Comparison of ENCODE assay signal across 8 mouse cellular contexts in the genomic region with DNA sequence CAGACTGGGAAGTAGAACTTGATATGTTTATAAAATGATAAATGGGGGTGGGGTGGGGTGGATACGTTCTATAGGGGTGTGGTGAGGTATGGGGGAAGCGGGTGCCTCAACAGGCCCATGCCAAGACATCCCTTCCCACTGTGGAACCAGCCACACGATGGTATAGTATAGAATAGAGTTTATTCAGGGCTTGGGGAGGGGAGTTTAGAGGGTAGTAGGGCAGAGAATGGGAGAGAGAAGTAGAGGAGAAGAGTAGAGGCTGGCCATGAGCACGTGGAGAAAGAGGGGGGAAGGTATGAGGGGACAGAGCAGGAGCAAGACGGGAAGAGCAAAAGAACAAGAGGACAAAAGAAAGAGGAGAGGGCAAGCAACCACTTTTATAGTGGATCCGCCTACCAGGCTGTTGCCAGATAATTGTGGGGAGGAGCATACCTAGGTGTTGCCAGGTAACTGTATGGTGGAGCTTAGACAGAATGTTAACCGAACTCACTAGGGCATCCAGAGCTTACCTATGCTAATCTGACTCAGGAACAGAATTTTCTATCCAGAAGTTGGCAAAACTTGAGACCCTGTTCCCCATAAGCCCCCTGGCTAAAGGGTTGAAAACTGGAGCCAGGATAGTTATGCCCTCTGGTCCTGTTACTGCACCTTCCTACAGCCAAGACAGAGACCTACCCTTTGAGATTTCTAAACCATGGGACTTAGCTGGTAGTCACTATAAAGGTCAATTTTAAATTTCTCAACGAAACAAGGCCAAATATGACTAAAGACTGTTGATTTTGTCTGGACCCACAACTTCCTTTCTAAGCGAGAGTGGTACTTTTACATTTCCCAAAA. TPM values are rescaled to one million over a fixed set of nuclear protein-coding genes. Genes with fewer than 3 reads are reported as not detected.
A peak's percentile ranks its signal among the peaks of the same experiment; 100 is the strongest.
DNase-seq lines count a peak whose midpoint lies in the region; ATAC-seq and TF ChIP-seq lines count a peak whose summit lies in the region.

No protein-coding gene starts in this region.

- H3K4me1 ChIP-seq in embryonic facial prominence, embryonic 14.5 days (ENCODE audit: control insufficient read depth, insufficient read depth, low read length): peaks cover 4% of the 10 kb centered on the region; the same call in 1 of the 2 replicates
- H3K4me1 ChIP-seq in intestine, embryonic 16.5 days (ENCODE audit: control insufficient read depth, insufficient read depth, low read length): peaks cover 5% of the 10 kb centered on the region
- H3K4me1 ChIP-seq in neural tube, embryonic 13.5 days (replicated peaks): peaks cover 30% of the 10 kb centered on the region

- WGBS in embryonic facial prominence, embryonic 14.5 days: 58% methylated on average over 9 of the region's 9 CpGs
- 64% methylated on average over 9 of the region's 9 CpGs for WGBS in intestine, embryonic 16.5 days
- WGBS in neural tube, embryonic 13.5 days: 58% methylated on average over 9 of the region's 9 CpGs

- H3K27me3 ChIP-seq in embryonic facial prominence, embryonic 14.5 days (replicated peaks; ENCODE audit: control insufficient read depth, insufficient read depth, low read length): no peaks in the 10 kb centered on the region
- H3K27me3 ChIP-seq in intestine, embryonic 16.5 days (replicated peaks; ENCODE audit: control insufficient read depth, insufficient read depth, low read length): no peaks in the 10 kb centered on the region
- H3K27me3 ChIP-seq in neural tube, embryonic 13.5 days: no peaks in the 10 kb centered on the region

- peak; percentile 45; the same call in 1 of the 2 replicates for ATAC-seq in embryonic facial prominence, embryonic 14.5 days (ENCODE audit: low read depth)
- peak; percentile 70 for ATAC-seq in intestine, embryonic 16.5 days
- ATAC-seq in neural tube, embryonic 13.5 days (ENCODE audit: low read depth): peak; percentile 68

- peak overlapping the region; percentile 48; the same call in 1 of the 2 replicates for H3K9ac ChIP-seq in embryonic facial prominence, embryonic 14.5 days (ENCODE audit: low read depth, low read length)
- H3K9ac ChIP-seq in intestine, embryonic 16.5 days (ENCODE audit: low read depth, low read length): peak overlapping the region; percentile 48; the same call in 1 of the 2 replicates
- H3K9ac ChIP-seq in neural tube, embryonic 13.5 days: no peak overlapping the region

- no peaks in the 10 kb centered on the region for H3K9me3 ChIP-seq in embryonic facial prominence, embryonic 14.5 days (ENCODE audit: control insufficient read depth, low read length)
- H3K9me3 ChIP-seq in intestine, embryonic 16.5 days (ENCODE audit: control insufficient read depth, low read length): no peaks in the 10 kb centered on the region
- no peaks in the 10 kb centered on the region for H3K9me3 ChIP-seq in neural tube, embryonic 13.5 days

- H3K4me3 ChIP-seq in layer of hippocampus, adult 2 months: peak overlapping the region; percentile 65
- peak overlapping the region; percentile 57 for H3K4me3 ChIP-seq in embryonic facial prominence, embryonic 14.5 days (ENCODE audit: low read depth, low read length)
- peak overlapping the region; percentile 60 for H3K4me3 ChIP-seq in intestine, embryonic 16.5 days (ENCODE audit: low read length)
- H3K4me3 ChIP-seq in neural tube, embryonic 13.5 days: peak overlapping the region; percentile 46

- H3K36me3 ChIP-seq in embryonic facial prominence, embryonic 14.5 days (ENCODE audit: control insufficient read depth, insufficient read depth, low read length): 0 out of 2 replicates have a peak, but pooled peaks cover 5% of the 10 kb centered on the region
- H3K36me3 ChIP-seq in intestine, embryonic 16.5 days (ENCODE audit: control insufficient read depth, insufficient read depth, low read length): no peaks in the 10 kb centered on the region
- 0 out of 2 replicates have a peak, but pooled peaks cover 5% of the 10 kb centered on the region for H3K36me3 ChIP-seq in neural tube, embryonic 13.5 days

- H3K4me2 ChIP-seq in embryonic facial prominence, embryonic 14.5 days (ENCODE audit: low read depth, low read length): peak overlapping the region; percentile 70
- peak overlapping the region; percentile 53 for H3K4me2 ChIP-seq in intestine, embryonic 16.5 days (ENCODE audit: low read depth, low read length)
- peak overlapping the region; percentile 64 for H3K4me2 ChIP-seq in neural tube, embryonic 13.5 days

- H3K27ac ChIP-seq in layer of hippocampus, adult 2 months: peak overlapping the region; percentile 81
- no peak overlapping the region for H3K27ac ChIP-seq in embryonic facial prominence, embryonic 14.5 days (replicated peaks; ENCODE audit: low read depth, low read length)
- no peak overlapping the region for H3K27ac ChIP-seq in intestine, embryonic 16.5 days (ENCODE audit: low read length)
- H3K27ac ChIP-seq in neural tube, embryonic 13.5 days (replicated peaks): no peak overlapping the region

- intact Hi-C loops in left cerebral cortex, postnatal 25 days (cut with DNase I): loop anchor here (1.0 to 10.0 kb wide), 3 partner anchors 16 to 172 kb away; a partner anchor contains a TSS

- TF ChIP-seq CTCF in layer of hippocampus, adult 2 months (conservative IDR thresholded peaks at IDR 0.05): no peak

- DNase-seq in layer of hippocampus, adult 2 months (ENCODE audit: low spot score in 2 of 2): no peak
- no peak for DNase-seq in layer of hippocampus, postnatal 14 days (ENCODE audit: low spot score in 2 of 2)
- no peak for DNase-seq in embryonic facial prominence, embryonic 14.5 days (ENCODE audit: low spot score)
- no peak for DNase-seq in ovary, postnatal 36 days (ENCODE audit: low spot score)
- no peak for DNase-seq in left cerebral cortex, postnatal 25 days (ENCODE audit: low spot score in 2 of 2)
- no peak for DNase-seq in embryo, embryonic 10.5 days (ENCODE audit: low spot score)

RNA-seq across cellular contexts. Expression of a gene that starts 0.6 kb away (rescaled TPM):
- 1 to 10 TPM; 8.0 to 8.6 TPM for total RNA-seq in layer of hippocampus, adult 2 months (2021)
- 1 to 10 TPM; 6.5 to 6.9 TPM for total RNA-seq in layer of hippocampus, postnatal 14 days (2021)
- 4.3 and 5.6 TPM in 2 replicates for polyA plus RNA-seq in embryonic facial prominence, embryonic 14.5 days (2014; fragmentation: Nextera tagmentation; extraction: Ambion mirVana)
- 2.4 and 2.9 TPM in 2 replicates for polyA plus RNA-seq in intestine, embryonic 16.5 days (2015; fragmentation: Nextera tagmentation; extraction: Ambion mirVana)
- polyA plus RNA-seq in neural tube, embryonic 13.5 days (2015; fragmentation: Nextera tagmentation; extraction: Ambion mirVana): 4.9 and 5.5 TPM in 2 replicates
- 1 to 10 TPM; 8.4 to 8.8 TPM for total RNA-seq in left cerebral cortex, postnatal 25 days (2021)

RNA-seq across cellular contexts. Expression of a gene that starts 16.2 kb away (rescaled TPM):
- 10 to 100 TPM; 14.8 to 15.2 TPM for total RNA-seq in layer of hippocampus, adult 2 months (2021)
- total RNA-seq in layer of hippocampus, postnatal 14 days (2021): 10 to 100 TPM in 1 of 2 experiments, 1 to 10 TPM in 1; 9.7 to 12.5 TPM
- 6.2 and 9.2 TPM in 2 replicates for polyA plus RNA-seq in embryonic facial prominence, embryonic 14.5 days (2014; fragmentation: Nextera tagmentation; extraction: Ambion mirVana)
- 5.4 and 6.8 TPM in 2 replicates for polyA plus RNA-seq in intestine, embryonic 16.5 days (2015; fragmentation: Nextera tagmentation; extraction: Ambion mirVana)
- 6.9 and 7.6 TPM in 2 replicates for polyA plus RNA-seq in neural tube, embryonic 13.5 days (2015; fragmentation: Nextera tagmentation; extraction: Ambion mirVana)
- 10 to 100 TPM; 11.0 to 11.5 TPM for total RNA-seq in left cerebral cortex, postnatal 25 days (2021)

RNA-seq across cellular contexts. Expression of a gene that starts 16.6 kb away (rescaled TPM):
- 1 to 10 TPM; 8.6 TPM for total RNA-seq in layer of hippocampus, adult 2 months (2021)
- total RNA-seq in layer of hippocampus, postnatal 14 days (2021): 1 to 10 TPM; 6.3 to 7.4 TPM
- polyA plus RNA-seq in embryonic facial prominence, embryonic 14.5 days (2014; fragmentation: Nextera tagmentation; extraction: Ambion mirVana): 3.6 and 4.5 TPM in 2 replicates
- 3.7 TPM in 2 replicates for polyA plus RNA-seq in intestine, embryonic 16.5 days (2015; fragmentation: Nextera tagmentation; extraction: Ambion mirVana)
- 4.4 TPM in 2 replicates for polyA plus RNA-seq in neural tube, embryonic 13.5 days (2015; fragmentation: Nextera tagmentation; extraction: Ambion mirVana)
- 10 to 100 TPM in 1 of 2 experiments, 1 to 10 TPM in 1; 7.9 to 10.5 TPM for total RNA-seq in left cerebral cortex, postnatal 25 days (2021)

RNA-seq across cellular contexts. Expression of a gene that starts 42.8 kb away (rescaled TPM):
- 10 to 100 TPM; 11.0 TPM for total RNA-seq in layer of hippocampus, adult 2 months (2021)
- 10 to 100 TPM in 1 of 2 experiments, 1 to 10 TPM in 1; 9.4 to 10.3 TPM for total RNA-seq in layer of hippocampus, postnatal 14 days (2021)
- polyA plus RNA-seq in embryonic facial prominence, embryonic 14.5 days (2014; fragmentation: Nextera tagmentation; extraction: Ambion mirVana): 11.1 and 12.7 TPM in 2 replicates
- polyA plus RNA-seq in intestine, embryonic 16.5 days (2015; fragmentation: Nextera tagmentation; extraction: Ambion mirVana): 6.7 and 8.2 TPM in 2 replicates
- 4.9 and 6.0 TPM in 2 replicates for polyA plus RNA-seq in neural tube, embryonic 13.5 days (2015; fragmentation: Nextera tagmentation; extraction: Ambion mirVana)
- 10 to 100 TPM in 1 of 2 experiments, 1 to 10 TPM in 1; 8.9 to 12.6 TPM for total RNA-seq in left cerebral cortex, postnatal 25 days (2021)

RNA-seq across cellular contexts. Expression of a gene that starts 47.0 kb away (rescaled TPM):
- 10 to 100 TPM; 21.6 to 24.2 TPM for total RNA-seq in layer of hippocampus, adult 2 months (2021)
- 10 to 100 TPM; 20.5 to 21.1 TPM for total RNA-seq in layer of hippocampus, postnatal 14 days (2021)
- 29.8 and 29.9 TPM in 2 replicates for polyA plus RNA-seq in embryonic facial prominence, embryonic 14.5 days (2014; fragmentation: Nextera tagmentation; extraction: Ambion mirVana)
- 18.7 and 21.7 TPM in 2 replicates for polyA plus RNA-seq in intestine, embryonic 16.5 days (2015; fragmentation: Nextera tagmentation; extraction: Ambion mirVana)
- polyA plus RNA-seq in neural tube, embryonic 13.5 days (2015; fragmentation: Nextera tagmentation; extraction: Ambion mirVana): 39.8 and 49.2 TPM in 2 replicates
- 10 to 100 TPM; 19.3 to 20.8 TPM for total RNA-seq in left cerebral cortex, postnatal 25 days (2021)
